Mouse (Mus musculus) splenic B cell, adult 2 months (primary cell): ENCODE data around the gene Hsdl2.

Experiments
- DNase-seq: peaks from one replicate; pipeline ENCODE4 v3.0.0-alpha.2; 2011; ENCODE audit warnings: low read depth, low spot score
- H3K27me3 ChIP-seq: 2 replicates; pipeline ENCODE4 v1.6.1; 2012; ENCODE audit warnings: mild to moderate bottlenecking, low read length, moderate library complexity, mixed read lengths; ENCODE audit not compliant: control insufficient read depth, poor library complexity, insufficient read depth, severe bottlenecking
- H3K36me3 ChIP-seq: 2 replicates; pipeline ENCODE4 v1.6.1; 2012; ENCODE audit warnings: mild to moderate bottlenecking, low read length, moderate library complexity, mixed read lengths; ENCODE audit not compliant: control insufficient read depth, poor library complexity, insufficient read depth, severe bottlenecking

Gene Hsdl2

DNA sequence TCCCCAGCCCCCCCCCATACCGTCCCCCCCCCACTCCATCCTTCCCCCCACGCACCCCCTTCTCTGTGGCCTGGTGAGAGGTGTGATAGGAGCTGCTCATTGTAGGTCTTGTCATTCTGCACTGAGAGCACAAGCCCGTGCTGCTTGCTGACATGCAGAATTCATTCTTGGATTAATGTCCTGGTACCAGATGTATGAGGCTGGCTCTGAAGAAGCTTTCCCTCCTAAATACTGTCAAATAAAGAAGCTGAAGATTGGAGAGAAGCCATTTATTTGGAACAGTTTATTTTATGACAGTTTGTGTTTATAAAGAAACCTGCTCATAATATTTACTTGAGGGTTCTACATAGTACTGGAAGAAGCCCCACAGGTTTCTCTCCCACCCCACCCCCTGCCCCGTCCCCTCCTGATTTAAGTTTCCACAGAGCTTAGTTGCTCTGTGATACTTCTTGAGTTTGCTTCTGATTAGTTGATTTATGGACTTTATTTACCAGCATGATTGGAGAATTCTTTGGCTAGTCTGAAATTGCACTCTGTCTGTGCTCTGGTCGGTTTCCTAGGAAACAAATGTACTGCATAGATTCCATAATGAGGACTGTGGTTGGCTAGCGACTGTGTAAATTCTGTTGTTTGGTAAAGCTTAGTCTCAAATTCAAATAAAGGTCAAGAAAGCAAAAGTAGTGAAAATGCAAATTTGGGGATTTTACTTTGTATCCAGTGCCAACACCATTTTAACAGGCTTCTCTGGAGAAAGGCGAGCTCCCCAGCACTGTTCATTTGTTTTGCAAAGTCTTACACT is 47.9 kb downstream of the Hsdl2 start:
- DNase-seq = no peak
- no peaks in the 10 kb centered on the region for H3K36me3 ChIP-seq

DNA sequence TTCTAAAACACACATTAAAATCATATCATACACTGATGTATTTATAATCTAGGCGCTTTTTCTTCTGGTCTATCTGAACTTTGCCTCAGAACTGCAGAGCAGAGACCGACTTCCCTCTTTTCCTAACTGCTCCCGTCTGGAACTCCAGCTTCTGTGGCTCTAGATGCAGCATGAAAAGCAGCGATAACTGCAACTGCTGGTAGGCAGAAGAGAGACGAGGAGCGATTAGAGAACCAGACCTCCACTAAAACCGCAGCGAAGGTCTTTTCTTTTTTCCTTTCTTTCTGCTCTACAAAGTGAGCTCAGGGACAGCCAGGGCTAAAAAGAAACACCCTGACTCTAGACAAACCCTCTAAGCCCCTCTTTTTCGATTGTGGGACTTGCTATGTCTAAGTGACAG is 48.8 kb downstream of the Hsdl2 start:
- Histone ChIP-seq H3K27me3 (no peaks in the 10 kb centered on the region), H3K36me3 (no peaks in the 10 kb centered on the region)
- DNase-seq = no peak

More for the DNA sequence above, 47.9 kb downstream of the Hsdl2 start:
- H3K27me3 ChIP-seq = no peaks in the 10 kb centered on the region

- DNase-seq = no peak
- Histone ChIP-seq H3K36me3 (no peaks in the 10 kb centered on the region), H3K27me3 (no peaks in the 10 kb centered on the region)
These were observed 53.2 kb downstream of the Hsdl2 start for GRCm38 (mm10) chr4:59634532-59634931.

DNA sequence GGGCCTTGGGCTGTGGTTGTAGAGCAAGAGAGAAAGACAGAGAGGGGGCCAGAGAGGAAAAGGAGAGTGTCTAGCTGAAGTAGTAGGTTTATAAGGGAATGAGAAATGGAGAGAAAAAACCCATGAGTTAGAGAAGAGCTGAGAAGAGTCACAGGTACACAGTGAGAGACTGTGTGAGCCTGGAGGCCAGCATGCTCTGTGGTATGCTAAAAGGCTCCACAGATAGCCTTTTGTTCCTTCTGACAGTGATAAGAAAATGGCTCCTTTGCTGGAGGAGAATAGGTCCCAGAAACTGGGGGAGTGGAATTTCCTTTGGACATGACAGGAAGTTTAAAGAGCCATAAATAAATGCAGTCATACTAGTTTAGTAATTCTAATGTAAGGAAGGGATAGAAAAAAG is 57.8 kb downstream of the Hsdl2 start:
- H3K27me3 ChIP-seq = no peaks in the 10 kb centered on the region
- no peak for DNase-seq
- H3K36me3 ChIP-seq = no peaks in the 10 kb centered on the region

DNA sequence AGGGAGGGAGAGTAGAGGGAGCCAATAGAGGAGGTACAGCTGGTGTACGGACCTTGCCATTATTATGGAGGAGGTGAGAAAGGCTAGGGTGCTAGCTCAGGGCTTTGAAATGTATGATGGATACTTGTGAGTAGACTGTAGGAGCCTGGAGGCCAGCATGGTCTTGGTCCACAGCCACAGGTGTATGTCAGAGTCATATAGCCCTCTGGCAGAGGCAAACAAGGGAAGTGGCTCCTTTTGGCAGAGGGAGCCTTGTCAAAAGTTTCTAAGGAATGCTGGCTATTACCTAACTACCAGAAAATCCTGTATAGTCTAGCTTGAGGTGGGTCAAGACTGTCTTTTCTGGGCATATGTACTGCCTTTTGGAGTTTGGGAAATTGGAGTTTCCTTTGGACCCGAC is 59.4 kb downstream of the Hsdl2 start:
- DNase-seq = no peak
- Histone ChIP-seq H3K36me3 (no peaks in the 10 kb centered on the region), H3K27me3 (no peaks in the 10 kb centered on the region)

GRCm38 (mm10) chr4:59642039-59642438 is 60.7 kb downstream of the Hsdl2 start:
- Histone ChIP-seq H3K27me3 (no peaks in the 10 kb centered on the region), H3K36me3 (no peaks in the 10 kb centered on the region)
- DNase-seq = no peak

GRCm38 (mm10) chr4:59642657-59643056 is 61.3 kb downstream of the Hsdl2 start:
- no peak for DNase-seq
- Histone ChIP-seq H3K27me3 (no peaks in the 10 kb centered on the region), H3K36me3 (no peaks in the 10 kb centered on the region)

DNA sequence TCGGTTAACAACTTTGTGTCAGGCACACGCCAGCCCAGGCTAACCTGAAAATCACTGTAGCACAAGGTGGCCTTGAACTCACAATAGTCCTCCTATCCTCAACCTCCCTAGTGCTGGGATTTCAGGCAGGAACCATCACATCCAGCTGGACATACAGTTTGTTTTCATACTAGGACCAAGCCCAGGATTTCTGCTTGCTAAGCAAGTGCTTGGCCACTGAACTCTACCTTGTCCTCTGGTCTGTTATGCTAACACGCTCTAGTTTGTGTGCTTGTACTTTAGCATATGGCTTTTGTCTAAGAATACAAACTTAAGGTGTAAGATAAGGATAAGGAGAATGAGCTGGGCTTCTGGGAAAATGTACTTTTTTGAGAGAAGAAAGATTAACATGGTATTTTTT is 63.1 kb downstream of the Hsdl2 start:
- H3K36me3 ChIP-seq = no peaks in the 10 kb centered on the region
- H3K27me3 ChIP-seq = no peaks in the 10 kb centered on the region
- DNase-seq = no peak

DNA sequence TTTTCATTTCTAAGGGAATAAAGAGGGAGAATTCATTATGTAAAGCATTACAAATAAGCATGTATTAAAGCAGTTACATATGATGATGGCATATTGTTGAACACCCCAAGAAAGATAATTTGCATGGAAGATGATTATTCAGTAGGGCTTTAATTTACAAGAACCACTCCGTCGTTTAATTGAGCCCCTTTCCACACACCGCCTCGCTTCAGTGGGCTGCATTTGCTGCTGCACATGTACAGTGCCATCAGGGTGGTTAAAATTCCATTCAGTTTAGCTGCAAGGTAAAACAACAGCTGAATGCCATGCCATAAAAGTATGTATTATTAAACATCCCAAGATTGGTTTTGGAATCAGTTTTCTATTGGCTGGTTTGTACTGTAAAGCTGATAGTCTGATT is 63.6 kb downstream of the Hsdl2 start:
- H3K36me3 ChIP-seq = no peaks in the 10 kb centered on the region
- H3K27me3 ChIP-seq = no peaks in the 10 kb centered on the region
- DNase-seq = no peak

- H3K27me3 ChIP-seq = no peaks in the 10 kb centered on the region
- H3K36me3 ChIP-seq = no peaks in the 10 kb centered on the region
- DNase-seq = no peak
These were observed 64.2 kb downstream of the Hsdl2 start for GRCm38 (mm10) chr4:59645610-59646009.

DNA sequence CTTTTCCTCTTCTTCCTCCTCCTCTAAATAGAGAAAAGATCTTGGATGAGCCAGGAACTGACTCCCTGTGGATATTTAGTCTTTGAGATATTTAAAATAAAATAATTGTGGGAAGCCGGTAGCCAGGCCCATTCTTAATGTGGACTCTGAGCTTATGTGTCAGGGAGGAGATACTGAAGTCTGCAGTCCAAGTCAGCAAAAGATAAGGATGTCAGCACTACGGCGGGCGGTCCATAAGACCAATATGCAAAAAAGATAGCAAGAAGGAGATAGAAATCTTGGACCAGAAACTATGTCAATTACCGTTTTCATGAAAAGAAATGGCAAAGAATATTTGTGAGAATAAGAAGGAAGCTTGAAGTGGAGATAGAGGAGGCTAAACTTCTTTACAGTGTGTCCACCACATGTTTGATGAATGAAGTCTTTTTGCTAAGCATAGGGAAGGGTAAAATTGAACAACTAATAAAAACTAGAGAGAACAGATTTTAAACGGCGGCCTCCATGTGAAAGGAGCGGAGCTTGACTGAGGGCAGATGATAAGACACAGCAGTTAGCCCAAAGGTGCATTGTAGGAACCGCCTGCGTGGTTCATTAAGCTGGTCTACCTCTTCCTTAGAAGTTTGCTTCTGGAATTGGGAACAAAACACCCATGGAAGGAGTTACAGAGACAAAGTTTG is 64.8 kb downstream of the Hsdl2 start:
- no peak for DNase-seq
- Histone ChIP-seq H3K27me3 (no peaks in the 10 kb centered on the region), H3K36me3 (no peaks in the 10 kb centered on the region)

DNA sequence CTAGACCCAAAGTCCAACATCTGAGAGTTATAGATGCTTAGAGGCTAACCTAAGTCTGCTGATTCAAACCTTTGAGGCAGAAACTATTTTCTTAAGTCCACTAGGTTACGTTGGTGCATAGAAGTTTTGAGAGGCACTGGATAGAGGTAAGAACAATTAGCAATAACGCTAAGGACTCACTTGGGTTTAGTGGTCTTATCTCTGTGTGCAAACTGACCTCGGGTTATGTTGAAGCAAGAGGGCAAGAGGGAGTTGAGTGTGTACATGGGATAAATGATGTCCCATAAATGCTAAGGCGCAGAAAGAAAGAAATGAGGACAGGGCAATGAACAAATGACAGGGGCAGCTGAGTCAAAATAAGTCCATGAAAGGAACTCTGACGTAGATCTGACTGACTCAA is 67.8 kb downstream of the Hsdl2 start:
- Histone ChIP-seq H3K27me3 (no peaks in the 10 kb centered on the region), H3K36me3 (no peaks in the 10 kb centered on the region)
- no peak for DNase-seq

DNA sequence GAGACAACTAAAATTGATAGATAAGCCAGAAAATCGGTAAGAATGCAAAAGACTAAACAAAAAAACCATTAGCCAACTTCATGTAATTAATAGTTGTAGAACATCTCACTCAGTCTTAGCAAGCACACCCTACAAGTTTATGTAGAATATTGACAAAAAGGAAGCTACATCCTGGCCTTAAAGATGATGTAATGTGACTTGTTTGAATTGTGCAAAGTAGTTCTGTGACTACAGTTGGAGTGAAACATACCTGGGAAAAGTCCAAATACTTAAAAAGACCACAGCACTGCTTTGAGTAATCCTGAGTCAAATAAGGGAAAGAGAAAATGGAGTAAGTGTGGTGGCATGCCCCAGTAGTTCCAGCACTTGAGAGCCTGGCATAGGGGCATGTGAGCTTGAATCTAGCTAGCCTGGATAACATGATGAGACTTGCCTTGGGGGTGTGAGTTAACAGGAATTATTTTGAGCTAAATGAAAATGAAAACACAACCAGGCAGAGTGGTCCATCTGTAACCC is 70.9 kb downstream of the Hsdl2 start:
- DNase-seq = no peak

DNA sequence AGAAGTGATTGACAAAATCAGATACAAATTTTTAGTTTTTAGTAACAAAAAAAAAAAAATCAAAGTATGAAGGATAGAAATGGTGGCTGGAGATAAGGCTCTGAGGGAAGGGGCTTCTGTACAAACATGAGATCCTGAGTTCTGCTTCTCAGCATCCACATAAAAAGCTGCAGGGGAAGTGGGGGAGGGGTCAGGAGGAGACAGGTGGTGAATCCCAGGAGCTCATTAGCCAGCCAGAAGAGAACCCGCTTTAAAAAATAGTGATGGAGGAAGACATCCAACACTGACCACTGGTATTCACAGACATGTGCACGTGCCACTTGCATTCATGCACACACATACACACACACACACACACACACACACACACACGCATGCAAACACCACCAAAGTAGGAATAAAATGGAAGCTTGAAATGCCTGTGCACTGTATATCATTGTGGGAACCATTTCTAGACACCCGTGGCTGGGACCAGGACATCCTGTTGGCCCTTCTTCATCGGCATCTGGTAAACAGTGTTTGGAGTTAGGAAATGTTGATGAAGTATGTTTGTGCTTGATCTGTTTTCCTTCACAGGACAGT is 74.8 kb downstream of the Hsdl2 start:
- Histone ChIP-seq H3K36me3 (no peaks in the 10 kb centered on the region), H3K27me3 (no peaks in the 10 kb centered on the region; the same call in 1 of the 2 replicates)
- no peak for DNase-seq

More for the DNA sequence above, 70.9 kb downstream of the Hsdl2 start:
- H3K27me3 ChIP-seq = no peaks in the 10 kb centered on the region; the same call in 1 of the 2 replicates
- H3K36me3 ChIP-seq = no peaks in the 10 kb centered on the region

- H3K27me3 ChIP-seq = no peaks in the 10 kb centered on the region
- DNase-seq = no peak
- no peaks in the 10 kb centered on the region for H3K36me3 ChIP-seq
These were observed 80.8 kb downstream of the Hsdl2 start for GRCm38 (mm10) chr4:59662163-59662562.
